Mouse (Mus musculus): Measurements from ENCODE around the gene Inpp5e. TPM values are rescaled to one million over a fixed set of nuclear protein-coding genes. Genes with fewer than 3 reads are reported as not detected.

Inpp5e gene
- polyA plus RNA-seq (2015; fragmentation: Nextera tagmentation; extraction: Ambion mirVana), result 6.3 and 7.3 TPM in 2 replicates

GRCm38 (mm10) chr2:26408515-26409356, at the start of gene Inpp5e:
Gene Inpp5e, minus strand, starts transcription at chr2:26409203.
- Histone ChIP-seq H3K27ac (peak within 1 kb of the TSS; percentile 81), H3K4me1 (replicated peaks) (peaks cover 52% of the 10 kb centered on the region), H3K9ac (peak within 1 kb of the TSS; percentile 94), H3K4me3 (replicated peaks) (peak within 1 kb of the TSS; percentile 91), H3K9me3 (replicated peaks) (no peaks in the 10 kb centered on the region), H3K4me2 (peak within 1 kb of the TSS; percentile 92), H3K36me3 (peaks cover 38% of the 10 kb centered on the region), H3K27me3 (no peaks in the 10 kb centered on the region)
- ATAC-seq (ENCODE audit: low read depth), result peak; percentile 94
- peak; percentile 96 for DNase-seq
- under 1% methylated on average over 57 of the region's 57 CpGs for WGBS (ENCODE audit: insufficient replicate concordance)

GRCm38 (mm10) chr2:26458402-26459124, 49.6 kb upstream of the Inpp5e start:
- peaks cover 38% of the 10 kb centered on the region for H3K36me3 ChIP-seq
- no peaks in the 10 kb centered on the region for H3K27me3 ChIP-seq
- no peak overlapping the region for H3K4me2 ChIP-seq
- no peak overlapping the region for H3K4me3 ChIP-seq (replicated peaks)
- DNase-seq (no peak), ATAC-seq (ENCODE audit: low read depth) (peak; percentile 61)
- peak overlapping the region; percentile 50; the same call in 1 of the 2 replicates for H3K27ac ChIP-seq
- no peaks in the 10 kb centered on the region for H3K9me3 ChIP-seq (replicated peaks)
- H3K4me1 ChIP-seq (replicated peaks), result peaks cover 26% of the 10 kb centered on the region
- 45% methylated on average over 7 of the region's 7 CpGs for WGBS (ENCODE audit: insufficient replicate concordance)
- H3K9ac ChIP-seq, result no peak overlapping the region

GRCm38 (mm10) chr2:26449121-26450060, 40.4 kb upstream of the Inpp5e start:
- H3K9ac ChIP-seq, result no peak overlapping the region
- no peak overlapping the region for H3K4me3 ChIP-seq (replicated peaks)
- H3K4me2 ChIP-seq, result no peak overlapping the region
- H3K27me3 ChIP-seq, result no peaks in the 10 kb centered on the region
- DNase-seq (peak; percentile 35), ATAC-seq (ENCODE audit: low read depth) (no peak)
- peaks cover 29% of the 10 kb centered on the region for H3K4me1 ChIP-seq (replicated peaks)
- no peaks in the 10 kb centered on the region for H3K9me3 ChIP-seq (replicated peaks)
- no peak overlapping the region for H3K27ac ChIP-seq
- no peaks in the 10 kb centered on the region for H3K36me3 ChIP-seq
- 22% methylated on average over 5 of the region's 5 CpGs for WGBS (ENCODE audit: insufficient replicate concordance)

GRCm38 (mm10) chr2:26447451-26447850, 38.4 kb upstream of the Inpp5e start:
- ATAC-seq (ENCODE audit: low read depth) (no peak), DNase-seq (no peak)
- peak overlapping the region; percentile 33 for H3K9ac ChIP-seq
- no peaks in the 10 kb centered on the region for H3K27me3 ChIP-seq
- H3K27ac ChIP-seq, result no peak overlapping the region
- peaks cover 45% of the 10 kb centered on the region for H3K4me1 ChIP-seq (replicated peaks)
- 27% methylated on average over 1 of the region's 1 CpGs for WGBS (ENCODE audit: insufficient replicate concordance)
- peak overlapping the region; percentile 98; the same call in 1 of the 2 replicates for H3K4me2 ChIP-seq
- no peak overlapping the region for H3K4me3 ChIP-seq (replicated peaks)
- H3K9me3 ChIP-seq (replicated peaks), result no peaks in the 10 kb centered on the region
- H3K36me3 ChIP-seq, result no peaks in the 10 kb centered on the region

- peak overlapping the region; percentile 98 for H3K4me2 ChIP-seq
- H3K27me3 ChIP-seq, result no peaks in the 10 kb centered on the region
- H3K4me1 ChIP-seq (replicated peaks), result peaks cover 45% of the 10 kb centered on the region
- peak overlapping the region; percentile 81 for H3K9ac ChIP-seq
- H3K27ac ChIP-seq, result no peak overlapping the region
- ATAC-seq (ENCODE audit: low read depth) (no peak), DNase-seq (no peak)
- H3K36me3 ChIP-seq, result peaks cover 3% of the 10 kb centered on the region
- H3K9me3 ChIP-seq (replicated peaks), result no peaks in the 10 kb centered on the region
- WGBS (ENCODE audit: insufficient replicate concordance), result 74% methylated on average over 4 of the region's 4 CpGs
- peak overlapping the region; percentile 88 for H3K4me3 ChIP-seq (replicated peaks)
Observed at GRCm38 (mm10) chr2:26446671-26447070, 37.7 kb upstream of the Inpp5e start.

- H3K27ac ChIP-seq, result peak overlapping the region; percentile 86
- ATAC-seq (ENCODE audit: low read depth) (peak; percentile 83), DNase-seq (peak; percentile 89)
- peaks cover 45% of the 10 kb centered on the region for H3K4me1 ChIP-seq (replicated peaks)
- H3K27me3 ChIP-seq, result no peaks in the 10 kb centered on the region
- H3K36me3 ChIP-seq, result peaks cover 11% of the 10 kb centered on the region
- peak overlapping the region; percentile 88 for H3K4me3 ChIP-seq (replicated peaks)
- peak overlapping the region; percentile 81 for H3K9ac ChIP-seq
- peak overlapping the region; percentile 98 for H3K4me2 ChIP-seq
- WGBS (ENCODE audit: insufficient replicate concordance), result under 1% methylated on average over 44 of the region's 44 CpGs
- no peaks in the 10 kb centered on the region for H3K9me3 ChIP-seq (replicated peaks)
Observed at GRCm38 (mm10) chr2:26445666-26446445, 36.9 kb upstream of the Inpp5e start.

GRCm38 (mm10) chr2:26444946-26445665, 36.1 kb upstream of the Inpp5e start, which contains the start of gene Sec16a:
Gene Sec16a, minus strand, starts transcription at chr2:26445216.
- H3K36me3 ChIP-seq, result peaks cover 19% of the 10 kb centered on the region
- peak within 1 kb of the TSS; percentile 86 for H3K27ac ChIP-seq
- no peaks in the 10 kb centered on the region for H3K27me3 ChIP-seq
- WGBS (ENCODE audit: insufficient replicate concordance), result 1% methylated on average over 57 of the region's 61 CpGs
- ATAC-seq (ENCODE audit: low read depth) (peak; percentile 90), DNase-seq (peak; percentile 99)
- H3K4me1 ChIP-seq (replicated peaks), result peaks cover 42% of the 10 kb centered on the region
- peak within 1 kb of the TSS; percentile 98 for H3K4me2 ChIP-seq
- H3K9ac ChIP-seq, result peak within 1 kb of the TSS; percentile 89
- H3K9me3 ChIP-seq (replicated peaks), result no peaks in the 10 kb centered on the region
- peak within 1 kb of the TSS; percentile 88 for H3K4me3 ChIP-seq (replicated peaks)

GRCm38 (mm10) chr2:26444368-26444767, 35.4 kb upstream of the Inpp5e start:
- 3% methylated on average over 15 of the region's 15 CpGs for WGBS (ENCODE audit: insufficient replicate concordance)
- Histone ChIP-seq H3K9me3 (replicated peaks) (no peaks in the 10 kb centered on the region), H3K4me2 (peak overlapping the region; percentile 98), H3K9ac (peak overlapping the region; percentile 89), H3K27me3 (no peaks in the 10 kb centered on the region), H3K4me1 (replicated peaks) (peaks cover 42% of the 10 kb centered on the region), H3K36me3 (peaks cover 26% of the 10 kb centered on the region), H3K27ac (peak overlapping the region; percentile 81), H3K4me3 (replicated peaks) (peak overlapping the region; percentile 88)
- no peak for DNase-seq
- ATAC-seq (ENCODE audit: low read depth), result no peak

- no peaks in the 10 kb centered on the region for H3K9me3 ChIP-seq (replicated peaks)
- peak overlapping the region; percentile 88 for H3K4me3 ChIP-seq (replicated peaks)
- H3K27ac ChIP-seq, result no peak overlapping the region
- DNase-seq (no peak), ATAC-seq (ENCODE audit: low read depth) (no peak)
- H3K9ac ChIP-seq, result peak overlapping the region; percentile 89
- WGBS (ENCODE audit: insufficient replicate concordance), result 16% methylated on average over 3 of the region's 3 CpGs
- peak overlapping the region; percentile 98 for H3K4me2 ChIP-seq
- H3K4me1 ChIP-seq (replicated peaks), result peaks cover 43% of the 10 kb centered on the region
- peaks cover 31% of the 10 kb centered on the region for H3K36me3 ChIP-seq
- H3K27me3 ChIP-seq, result no peaks in the 10 kb centered on the region
Observed at GRCm38 (mm10) chr2:26443876-26444275, 34.9 kb upstream of the Inpp5e start.
